Mouse (Mus musculus): ENCODE results near the gene St8sia1. TPM values are rescaled to one million over a fixed set of nuclear protein-coding genes. Genes with fewer than 3 reads are reported as not detected.

The St8sia1 gene
- polyA plus RNA-seq, 1 experiment: 1.9 TPM

GRCm38 (mm10) chr6:142979665-142980660, 15.7 kb upstream of the St8sia1 start:
- no peak for DNase-seq (ENCODE audit: low read depth in 1 of 2, low spot score in 2 of 2)
- no peak overlapping the region for H3K4me3 ChIP-seq (ENCODE audit: extremely low read depth, insufficient read depth, insufficient read length)

GRCm38 (mm10) chr6:142977221-142977620, 13.0 kb upstream of the St8sia1 start:
- DNase-seq (ENCODE audit: low read depth in 1 of 2, low spot score in 2 of 2): no peak
- WGBS: 77% methylated on average over 1 of the region's 1 CpGs
- no peaks in the 10 kb centered on the region for H3K4me1 ChIP-seq (ENCODE audit: control insufficient read depth, insufficient read depth, insufficient read length)
- no peaks in the 10 kb centered on the region for H3K27me3 ChIP-seq (ENCODE audit: control insufficient read depth, insufficient read depth, low read length)
- H3K4me3 ChIP-seq (ENCODE audit: extremely low read depth, insufficient read depth, insufficient read length): no peak overlapping the region
- no peaks in the 10 kb centered on the region for H3K36me3 ChIP-seq (ENCODE audit: control insufficient read depth, insufficient read depth, low read length)
- no peak overlapping the region for H3K27ac ChIP-seq (ENCODE audit: insufficient read depth, low read length)
- TF ChIP-seq POLR2A (IDR thresholded peaks at IDR 0.05; ENCODE audit: low read depth, low read length): no peak
- TF ChIP-seq CTCF (IDR thresholded peaks at IDR 0.05; ENCODE audit: extremely low read depth, insufficient read depth, insufficient read length, insufficient replicate concordance): no peak

More at GRCm38 (mm10) chr6:142979665-142980660, 15.7 kb upstream of the St8sia1 start:
- WGBS: 58% methylated on average over 6 of the region's 6 CpGs
- no peak overlapping the region for H3K27ac ChIP-seq (ENCODE audit: insufficient read depth, low read length)
- H3K27me3 ChIP-seq (ENCODE audit: control insufficient read depth, insufficient read depth, low read length): no peaks in the 10 kb centered on the region
- H3K4me1 ChIP-seq (ENCODE audit: control insufficient read depth, insufficient read depth, insufficient read length): no peaks in the 10 kb centered on the region
- no peak for TF ChIP-seq CTCF (IDR thresholded peaks at IDR 0.05; ENCODE audit: extremely low read depth, insufficient read depth, insufficient read length, insufficient replicate concordance)
- TF ChIP-seq POLR2A (IDR thresholded peaks at IDR 0.05; ENCODE audit: low read depth, low read length): no peak
- H3K36me3 ChIP-seq (ENCODE audit: control insufficient read depth, insufficient read depth, low read length): no peaks in the 10 kb centered on the region

DNA sequence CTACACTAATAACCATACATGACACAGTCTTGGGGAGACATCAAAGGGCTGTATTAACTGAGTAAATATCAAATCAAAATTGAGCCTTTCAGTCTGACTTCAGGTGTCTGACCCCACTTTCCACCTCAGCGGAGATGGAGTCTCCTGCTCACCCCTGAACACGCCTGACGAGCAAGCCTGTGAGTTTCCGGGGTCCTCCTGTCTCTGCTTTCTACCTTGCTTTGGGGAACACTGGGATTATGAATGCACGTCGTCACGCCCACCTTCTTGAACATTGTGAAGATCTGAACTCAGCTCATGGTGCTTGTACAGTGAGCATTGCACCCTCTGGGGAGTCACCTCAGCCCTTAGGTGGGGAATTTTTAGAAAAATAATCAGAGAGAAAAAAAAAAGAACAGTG, 9.0 kb upstream of the St8sia1 start:
- no peaks in the 10 kb centered on the region for H3K27me3 ChIP-seq (ENCODE audit: control insufficient read depth, insufficient read depth, low read length)
- 91% methylated on average over 7 of the region's 7 CpGs for WGBS
- H3K4me1 ChIP-seq (ENCODE audit: control insufficient read depth, insufficient read depth, insufficient read length): no peaks in the 10 kb centered on the region
- no peak for TF ChIP-seq POLR2A (IDR thresholded peaks at IDR 0.05; ENCODE audit: low read depth, low read length)
- H3K36me3 ChIP-seq (ENCODE audit: control insufficient read depth, insufficient read depth, low read length): no peaks in the 10 kb centered on the region
- DNase-seq (ENCODE audit: low read depth in 1 of 2, low spot score in 2 of 2): no peak
- H3K27ac ChIP-seq (ENCODE audit: insufficient read depth, low read length): no peak overlapping the region
- H3K4me3 ChIP-seq (ENCODE audit: extremely low read depth, insufficient read depth, insufficient read length): no peak overlapping the region

GRCm38 (mm10) chr6:142972205-142972604, 8.0 kb upstream of the St8sia1 start:
- DNase-seq (ENCODE audit: low read depth in 1 of 2, low spot score in 2 of 2): no peak
- WGBS: 68% methylated on average over 2 of the region's 2 CpGs

DNA sequence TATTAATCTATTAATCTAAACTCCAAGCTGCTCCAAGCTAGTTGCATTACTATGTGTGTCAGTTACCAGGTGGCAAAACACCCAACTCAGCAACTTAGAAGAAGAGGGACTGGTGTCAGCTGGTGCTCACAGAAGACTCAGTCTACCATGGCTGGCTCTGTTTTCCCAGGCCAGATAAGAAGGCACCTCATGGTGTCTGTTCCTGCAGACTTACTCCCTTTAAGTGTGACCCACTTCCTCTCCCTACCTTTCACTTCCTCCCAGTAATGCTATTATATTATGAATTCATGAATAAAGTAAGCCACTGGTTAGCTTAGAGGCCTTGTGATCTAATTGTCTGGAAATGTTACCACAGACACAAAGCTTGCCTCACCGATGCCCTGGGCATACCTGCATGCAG, 3.2 kb upstream of the St8sia1 start:
- whole genome bisulfite sequencing: 81% methylated on average over 1 of the region's 1 CpGs
- H3K36me3 ChIP-seq (ENCODE audit: control insufficient read depth, insufficient read depth, low read length): no peaks in the 10 kb centered on the region
- H3K4me1 ChIP-seq (ENCODE audit: control insufficient read depth, insufficient read depth, insufficient read length): peaks cover 2% of the 10 kb centered on the region
- TF ChIP-seq POLR2A (IDR thresholded peaks at IDR 0.05; ENCODE audit: low read depth, low read length): no peak
- DNase-seq (ENCODE audit: low read depth in 1 of 2, low spot score in 2 of 2): no peak
- no peak overlapping the region for H3K4me3 ChIP-seq (ENCODE audit: extremely low read depth, insufficient read depth, insufficient read length)
- H3K27me3 ChIP-seq (ENCODE audit: control insufficient read depth, insufficient read depth, low read length): peaks cover 11% of the 10 kb centered on the region
- H3K27ac ChIP-seq (ENCODE audit: insufficient read depth, low read length): no peak overlapping the region

More at GRCm38 (mm10) chr6:142972205-142972604, 8.0 kb upstream of the St8sia1 start:
- Histone ChIP-seq H3K36me3 (ENCODE audit: control insufficient read depth, insufficient read depth, low read length) (no peaks in the 10 kb centered on the region), H3K4me1 (ENCODE audit: control insufficient read depth, insufficient read depth, insufficient read length) (no peaks in the 10 kb centered on the region; the same call in 1 of the 2 replicates), H3K4me3 (ENCODE audit: extremely low read depth, insufficient read depth, insufficient read length) (no peak overlapping the region), H3K27me3 (ENCODE audit: control insufficient read depth, insufficient read depth, low read length) (no peaks in the 10 kb centered on the region), H3K27ac (ENCODE audit: insufficient read depth, low read length) (no peak overlapping the region)
- TF ChIP-seq POLR2A (IDR thresholded peaks at IDR 0.05; ENCODE audit: low read depth, low read length) (no peak), CTCF (IDR thresholded peaks at IDR 0.05; ENCODE audit: extremely low read depth, insufficient read depth, insufficient read length, insufficient replicate concordance) (no peak)

GRCm38 (mm10) chr6:142964531-142965385, 506 bp upstream of the St8sia1 start:
- Histone ChIP-seq H3K4me3 (ENCODE audit: extremely low read depth, insufficient read depth, insufficient read length) (peak overlapping the region; percentile 63), H3K27me3 (ENCODE audit: control insufficient read depth, insufficient read depth, low read length) (peaks cover 11% of the 10 kb centered on the region), H3K36me3 (ENCODE audit: control insufficient read depth, insufficient read depth, low read length) (no peaks in the 10 kb centered on the region), H3K27ac (ENCODE audit: insufficient read depth, low read length) (peak overlapping the region; percentile 51), H3K4me1 (ENCODE audit: control insufficient read depth, insufficient read depth, insufficient read length) (peaks cover 2% of the 10 kb centered on the region)
- WGBS: 1% methylated on average over 39 of the region's 39 CpGs
- peak; percentile 49 to 56 for DNase-seq (ENCODE audit: low read depth in 1 of 2, low spot score in 2 of 2)
- TF ChIP-seq POLR2A (IDR thresholded peaks at IDR 0.05; ENCODE audit: low read depth, low read length) (no peak), CTCF (IDR thresholded peaks at IDR 0.05; ENCODE audit: extremely low read depth, insufficient read depth, insufficient read length, insufficient replicate concordance) (peak; percentile 13; the same call in 1 of the 2 replicates)

Measured in spleen, adult 2 months (tissue).